Mouse (Mus musculus) heart, postnatal 10 days (tissue): ENCODE measurements around the gene Gm2a. TPM values are rescaled to one million over a fixed set of nuclear protein-coding genes. Genes with fewer than 3 reads are reported as not detected.

Experiments used
- total RNA-seq, 2 experiments: library from RNA; stranded (reverse); gene quantifications; 2 replicates each; pipeline ENCODE4 v1.2.3; 2021

Gm2a gene
- total RNA-seq, 2 experiments from 2014 or later = 12.7 to 13.5 TPM

Other genes starting within 250 kb of the Gm2a start
- gene Lyrm7, start 237.2 kb upstream of the Gm2a start, total RNA-seq = 10 to 100 TPM; 24.4 to 27.0 TPM
- gene Hint1, start 231.7 kb upstream of the Gm2a start, total RNA-seq = 100 to 1,000 TPM; 304 to 309 TPM
- gene Gpx3, start 195.7 kb upstream of the Gm2a start, total RNA-seq = 100 to 1,000 TPM; 102 to 159 TPM
- gene Tnip1, start 135.2 kb upstream of the Gm2a start, total RNA-seq = 10 to 100 TPM; 33.4 to 37.1 TPM
- gene Anxa6, start 64.7 kb upstream of the Gm2a start, total RNA-seq = 100 to 1,000 TPM; 319 to 333 TPM
- 10 to 100 TPM in 1 of 2 experiments, 1 to 10 TPM in 1; 9.2 to 11.5 TPM for gene Ccdc69, start 20.0 kb upstream of the Gm2a start, total RNA-seq
- not detected for gene Slc36a3, start 53.6 kb downstream of the Gm2a start, total RNA-seq
- gene Slc36a2, start 87.0 kb downstream of the Gm2a start, total RNA-seq = 10 to 100 TPM in 1 of 2 experiments, 1 to 10 TPM in 1; 9.4 to 24.0 TPM
- gene Slc36a1, start 106.2 kb downstream of the Gm2a start, total RNA-seq = 10 to 100 TPM; 11.4 to 12.9 TPM
- gene Fat2, start 238.4 kb downstream of the Gm2a start, total RNA-seq = under 1 TPM; 0.02 to 0.05 TPM